Mouse (Mus musculus) megakaryocyte, embryonic 14.5 days (primary cell): ENCODE data around the gene Atp8b2.

Source experiments
- FLI1 ChIP-seq: IDR thresholded peaks from 2 replicates; pipeline ENCODE4 v1.6.1; 2012; ENCODE audit warnings: low read length, inconsistent platforms, mixed read lengths
- GATA1 ChIP-seq: IDR thresholded peaks from 3 replicates; pipeline ENCODE4 v1.6.1; 2012; ENCODE audit warnings: mixed read lengths, low read length, inconsistent platforms, borderline replicate concordance

- no peak for TF ChIP-seq GATA1
- TF ChIP-seq FLI1, result no peak
Observed at GRCm38 (mm10) chr3:89916622-89917021, 46.7 kb downstream of the Atp8b2 start.
